Comparison of ENCODE assay signal across 18 mouse cellular contexts in the genomic region with DNA sequence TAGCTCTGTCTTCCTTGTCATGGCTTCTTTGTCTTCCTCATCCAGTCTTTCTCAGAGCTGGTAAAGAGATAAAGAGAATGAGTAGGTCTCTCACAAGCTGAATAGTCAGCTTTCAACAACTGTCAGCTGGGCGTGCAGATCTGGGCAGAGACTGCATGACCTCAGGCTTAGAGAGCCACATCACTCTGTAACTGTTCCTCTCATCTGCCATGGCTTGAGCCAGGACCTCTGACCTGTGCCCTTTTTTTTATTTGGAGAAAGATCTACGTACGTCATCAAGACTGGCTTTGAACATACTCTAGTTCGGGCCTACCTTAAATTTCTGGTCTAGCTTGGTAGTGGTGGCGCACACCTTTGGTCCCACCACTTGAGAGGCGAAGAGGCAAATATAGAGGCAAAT. TPM values are rescaled to one million over a fixed set of nuclear protein-coding genes. Genes with fewer than 3 reads are reported as not detected.
DNase-seq lines count a peak whose midpoint lies in the region; ATAC-seq and TF ChIP-seq lines count a peak whose summit lies in the region.
"Had no signal": no experiment of that assay in that cellular context is flagged by ENCODE, and none has a peak within 500 bp of the region (broad histone marks: within the 10 kb centered on the region; RNA-seq: fewer than 3 reads in every experiment).

No protein-coding gene starts in this region.

- no peak for TF ChIP-seq EP300 in CH12.LX (IDR thresholded peaks at IDR 0.05; ENCODE audit: low read length)

- TF ChIP-seq CTCF in CH12.LX (conservative IDR thresholded peaks at IDR 0.05 in 1 of 2, IDR thresholded peaks at IDR 0.05 in 1 of 2; ENCODE audit: low read depth in 2 of 2, low read length in 2 of 2) (no peak), G1E (IDR thresholded peaks at IDR 0.05; ENCODE audit: low read depth, low read length) (no peak)

- no peak overlapping the region for H3K9ac ChIP-seq in heart, embryonic 11.5 days (ENCODE audit: low read depth, low read length)
- no peak overlapping the region for H3K9ac ChIP-seq in kidney, embryonic 15.5 days
- H3K9ac ChIP-seq in CH12.LX (ENCODE audit: insufficient read depth, low read depth), result peak overlapping the region; percentile 45; the same call in 1 of the 2 replicates
- H3K9ac ChIP-seq: liver, embryonic 14.5 days had no signal

- no peak overlapping the region for H3K27ac ChIP-seq in heart, embryonic 11.5 days (ENCODE audit: low read depth, low read length)
- no peak overlapping the region for H3K27ac ChIP-seq in kidney, embryonic 15.5 days
- no peak overlapping the region for H3K27ac ChIP-seq in CH12.LX (ENCODE audit: insufficient read depth, low read depth)
- H3K27ac ChIP-seq: liver, embryonic 14.5 days; stomach, postnatal 0 days had no signal

- no peak for DNase-seq in heart, adult 9 months (ENCODE audit: low spot score in 2 of 2)
- DNase-seq in kidney, postnatal 4 days, result no peak
- DNase-seq in CH12.LX (ENCODE audit: extremely low read depth), result no peak
- DNase-seq in G1E (ENCODE audit: low spot score), result no peak
- DNase-seq in cerebellum, adult 11 months, result no peak
- DNase-seq: adrenal gland, postnatal 36 days; cerebellum, postnatal 10 days; kidney, postnatal 10 days; layer of hippocampus, adult 9-11 months; lung, postnatal 36 days; midbrain, embryonic 14.5 days had no signal

- H3K27me3 ChIP-seq in heart, embryonic 11.5 days (ENCODE audit: control insufficient read depth, insufficient read depth, low read length), result no peaks in the 10 kb centered on the region
- no peaks in the 10 kb centered on the region for H3K27me3 ChIP-seq in kidney, embryonic 15.5 days
- H3K27me3 ChIP-seq in CH12.LX (replicated peaks) (no peaks in the 10 kb centered on the region), G1E (ENCODE audit: insufficient read depth, low read length) (no peaks in the 10 kb centered on the region)

- H3K79me2 ChIP-seq in CH12.LX (replicated peaks; ENCODE audit: control insufficient read depth, extremely low read depth, insufficient read depth, poor library complexity, severe bottlenecking), result peaks cover 9% of the 10 kb centered on the region

- in situ Hi-C loops in CH12.LX (cut with MboI; ENCODE audit: low pct_ligation_motif_present, low pct_unique_long_range_greater_than_20kb, low sequenced_read_pairs), result loop anchor here (5.0 kb wide), 1 partner anchor 81 kb away; no protein-coding TSS in a partner anchor

- no peak for TF ChIP-seq RAD21 in CH12.LX (IDR thresholded peaks at IDR 0.05; ENCODE audit: low read depth, low read length)

- 81% methylated on average over 6 of the region's 6 CpGs for WGBS in heart, embryonic 11.5 days (ENCODE audit: insufficient replicate concordance)
- WGBS in kidney, embryonic 15.5 days, result 81% methylated on average over 6 of the region's 6 CpGs

- H3K4me3 ChIP-seq in heart, embryonic 11.5 days (ENCODE audit: low read depth, low read length), result no peak overlapping the region
- H3K4me3 ChIP-seq in kidney, embryonic 15.5 days (replicated peaks), result no peak overlapping the region
- H3K4me3 ChIP-seq in CH12.LX (replicated peaks in 1 of 3; ENCODE audit: low read depth in 2 of 3, low read length in 2 of 3, poor library complexity in 1 of 3), result peak overlapping the region in 2 of 3 experiments; percentile 56 to 63
- H3K4me3 ChIP-seq in G1E (ENCODE audit: low read depth, low read length), result peak overlapping the region; percentile 27; the same call in 1 of the 2 replicates

- no peak for TF ChIP-seq POLR2A in CH12.LX (IDR thresholded peaks at IDR 0.05; ENCODE audit: low read depth, low read length)

- H3K36me3 ChIP-seq in heart, embryonic 11.5 days (ENCODE audit: control insufficient read depth, insufficient read depth, low read length), result peaks cover 9% of the 10 kb centered on the region
- peaks cover 29% of the 10 kb centered on the region for H3K36me3 ChIP-seq in kidney, embryonic 15.5 days
- peaks cover 29 to 50% of the 10 kb centered on the region in 2 experiments for H3K36me3 ChIP-seq in CH12.LX (replicated peaks in 1 of 2; ENCODE audit: control insufficient read depth in 1 of 2, insufficient read depth in 1 of 2, low read length in 1 of 2)
- peaks cover 63% of the 10 kb centered on the region for H3K36me3 ChIP-seq in G1E (replicated peaks)

- dilution Hi-C loops in CH12.LX (cut with MboI; ENCODE audit: extremely low pct_ligation_motif_present, extremely low pct_unique_long_range_greater_than_20kb, low sequenced_read_pairs), result no loop called here

- H3K4me2 ChIP-seq in heart, embryonic 11.5 days, result peak overlapping the region; percentile 8; the same call in 1 of the 2 replicates
- H3K4me2 ChIP-seq in kidney, embryonic 15.5 days, result peak overlapping the region; percentile 96; the same call in 1 of the 2 replicates
- peak overlapping the region; percentile 58; the same call in 1 of the 2 replicates for H3K4me2 ChIP-seq in CH12.LX (ENCODE audit: insufficient read depth, low read depth, poor library complexity, severe bottlenecking)

- peaks cover 35% of the 10 kb centered on the region for H3K4me1 ChIP-seq in heart, embryonic 11.5 days (ENCODE audit: control insufficient read depth, insufficient read depth, low read length)
- peaks cover 46% of the 10 kb centered on the region for H3K4me1 ChIP-seq in kidney, embryonic 15.5 days
- H3K4me1 ChIP-seq in CH12.LX (ENCODE audit: control insufficient read depth in 1 of 2, insufficient read depth in 2 of 2), result peaks cover 11 to 57% of the 10 kb centered on the region in 2 experiments
- H3K4me1 ChIP-seq in G1E (ENCODE audit: insufficient read depth, low read depth, low read length), result peaks cover 74% of the 10 kb centered on the region

- no peaks in the 10 kb centered on the region for H3K9me3 ChIP-seq in heart, embryonic 11.5 days (replicated peaks; ENCODE audit: control insufficient read depth, low read length)
- no peaks in the 10 kb centered on the region for H3K9me3 ChIP-seq in kidney, embryonic 15.5 days (replicated peaks)
- H3K9me3 ChIP-seq in CH12.LX (replicated peaks; ENCODE audit: low read length) (no peaks in the 10 kb centered on the region), G1E (replicated peaks) (no peaks in the 10 kb centered on the region)

- no peak for ATAC-seq in heart, embryonic 11.5 days (replicated peaks; ENCODE audit: insufficient number of reproducible peaks, low FRiP score, low TSS enrichment)
- no peak for ATAC-seq in kidney, embryonic 15.5 days (replicated peaks; ENCODE audit: low FRiP score)
- no peak for ATAC-seq in G1E (ENCODE audit: extremely low read depth, insufficient number of reproducible peaks, low FRiP score, poor library complexity, severe bottlenecking)
- ATAC-seq: CD4-positive, CD25-positive, alpha-beta regulatory T cell, adult 4 months had no signal

TF ChIP-seq in CH12.LX, 34 proteins besides CTCF, POLR2A, EP300 and RAD21 (continues in another document):
- TF ChIP-seq KAT2A (IDR thresholded peaks at IDR 0.05; ENCODE audit: insufficient replicate concordance, low read length), result no peak
- no peak for TF ChIP-seq ZKSCAN1 (IDR thresholded peaks at IDR 0.05; ENCODE audit: borderline replicate concordance, low read depth, low read length)
- TF ChIP-seq ETS1 (conservative IDR thresholded peaks at IDR 0.05; ENCODE audit: low read depth, low read length), result no peak
- TF ChIP-seq GABPA (IDR thresholded peaks at IDR 0.05; ENCODE audit: insufficient replicate concordance, low read depth, low read length), result no peak
- TF ChIP-seq PAX5 (IDR thresholded peaks at IDR 0.05; ENCODE audit: low read length), result no peak
- TF ChIP-seq SIN3A (IDR thresholded peaks at IDR 0.05; ENCODE audit: low read length), result no peak
- TF ChIP-seq CHD1 (IDR thresholded peaks at IDR 0.05; ENCODE audit: low read depth, low read length), result no peak
- TF ChIP-seq MAZ (IDR thresholded peaks at IDR 0.05; ENCODE audit: low read depth, low read length), result no peak
- TF ChIP-seq MXI1 (IDR thresholded peaks at IDR 0.05; ENCODE audit: low read depth, low read length), result no peak
- no peak for TF ChIP-seq ZMIZ1 (IDR thresholded peaks at IDR 0.05; ENCODE audit: low read depth, low read length)
- no peak for TF ChIP-seq BHLHE40 (IDR thresholded peaks at IDR 0.05; ENCODE audit: low read depth, low read length)
- TF ChIP-seq HCFC1 (IDR thresholded peaks at IDR 0.05; ENCODE audit: low read depth, low read length), result no peak

RNA-seq across cellular contexts. Expression of gene Ung, which starts 2.7 kb away (rescaled TPM):
- polyA plus RNA-seq in heart, embryonic 11.5 days (2014; fragmentation: Nextera tagmentation; extraction: Ambion mirVana), result 26.3 and 37.0 TPM in 2 replicates
- 61.4 and 63.5 TPM in 2 replicates for polyA plus RNA-seq in kidney, embryonic 15.5 days (2015; fragmentation: Nextera tagmentation; extraction: Ambion mirVana)
- total RNA-seq in CH12.LX (2012; rRNA removed), result 39.1 and 53.4 TPM in 2 replicates
- 43.5 and 51.9 TPM in 2 replicates for total RNA-seq in CH12.LX (2014; rRNA removed)
- polyA plus RNA-seq in CH12.LX (2012; ENCODE audit: insufficient read length, low read depth), result 83.3 and 91.9 TPM in 2 replicates
- 13.9 and 16.5 TPM in 2 replicates for total RNA-seq in G1E (2014; fragmentation: Nextera tagmentation)
- total RNA-seq in G1E (2017), result 17.6 and 19.5 TPM in 2 replicates
- polyA plus RNA-seq in G1E (2012), result 87.8 and 89.3 TPM in 2 replicates

RNA-seq across cellular contexts. Expression of gene Alkbh2, which starts 4.8 kb away (rescaled TPM):
- polyA plus RNA-seq in heart, embryonic 11.5 days (2014; fragmentation: Nextera tagmentation; extraction: Ambion mirVana), result 8.7 and 12.8 TPM in 2 replicates
- polyA plus RNA-seq in kidney, embryonic 15.5 days (2015; fragmentation: Nextera tagmentation; extraction: Ambion mirVana), result 10.7 and 11.8 TPM in 2 replicates
- total RNA-seq in CH12.LX (2012; rRNA removed) (35.0 and 35.7 TPM in 2 replicates), CH12.LX (2014; rRNA removed) (34.4 TPM in 2 replicates), G1E (2014; fragmentation: Nextera tagmentation) (6.8 and 8.2 TPM in 2 replicates), G1E (2017) (3.7 and 7.1 TPM in 2 replicates)
- polyA plus RNA-seq in CH12.LX (2012; ENCODE audit: insufficient read length, low read depth) (39.3 and 41.4 TPM in 2 replicates), G1E (2012) (19.0 and 20.5 TPM in 2 replicates)

RNA-seq across cellular contexts. Expression of gene Acacb, which starts 13.5 kb away (rescaled TPM):
- polyA plus RNA-seq in heart, embryonic 11.5 days (2014; fragmentation: Nextera tagmentation; extraction: Ambion mirVana), result 7.6 and 8.0 TPM in 2 replicates
- 4.1 and 4.8 TPM in 2 replicates for polyA plus RNA-seq in kidney, embryonic 15.5 days (2015; fragmentation: Nextera tagmentation; extraction: Ambion mirVana)
- total RNA-seq in CH12.LX (2012; rRNA removed), result 3.9 and 6.2 TPM in 2 replicates
- total RNA-seq in CH12.LX (2014; rRNA removed), result 13.4 and 14.1 TPM in 2 replicates
- polyA plus RNA-seq in CH12.LX (2012; ENCODE audit: insufficient read length, low read depth), result 16.3 and 17.0 TPM in 2 replicates
- 0.34 and 2.6 TPM in 2 replicates for total RNA-seq in G1E (2014; fragmentation: Nextera tagmentation)
- 0.35 and 0.76 TPM in 2 replicates for total RNA-seq in G1E (2017)
- polyA plus RNA-seq in G1E (2012), result 0.43 and 0.55 TPM in 2 replicates

RNA-seq across cellular contexts. Expression of gene Svop, which starts 41.5 kb away (rescaled TPM):
- 0.24 TPM in 1 of 2 replicates, not detected in the other for polyA plus RNA-seq in heart, embryonic 11.5 days (2014; fragmentation: Nextera tagmentation; extraction: Ambion mirVana)
- 0.46 and 0.91 TPM in 2 replicates for polyA plus RNA-seq in kidney, embryonic 15.5 days (2015; fragmentation: Nextera tagmentation; extraction: Ambion mirVana)
- total RNA-seq in CH12.LX (2012; rRNA removed) (0.38 and 1.1 TPM in 2 replicates), CH12.LX (2014; rRNA removed) (0.20 and 0.31 TPM in 2 replicates), G1E (2014; fragmentation: Nextera tagmentation) (not detected in 2 replicates), G1E (2017) (0.05 and 0.06 TPM in 2 replicates)
- polyA plus RNA-seq in CH12.LX (2012; ENCODE audit: insufficient read length, low read depth) (0.40 and 0.51 TPM in 2 replicates), G1E (2012) (not detected in 2 replicates)
- total RNA-seq: heart, adult 18-20 months had no signal
- polyA plus RNA-seq: CD4-positive, CD25-positive, alpha-beta regulatory T cell, adult 4 months; erythroblast, embryonic 14.5 days; liver, embryonic 14.5 days had no signal

Comparison
In these comparisons a context has a peak if more than half of its experiments do, and no peak if none do; other contexts are left out.
1. H3K4me2 ChIP-seq: peak in every context shown above with its lines; median percentile 96 in kidney, embryonic 15.5 days; 58 in CH12.LX; 8 in heart, embryonic 11.5 days.
2. H3K4me3 ChIP-seq: peak in CH12.LX (2 of 3) and G1E (single experiment); none in heart, embryonic 11.5 days (single experiment) and kidney, embryonic 15.5 days (single experiment).